Mouse (Mus musculus) stomach, embryonic 14.5 days (tissue): Measurements from ENCODE around the gene Heatr5b. TPM values are rescaled to one million over a fixed set of nuclear protein-coding genes. Genes with fewer than 3 reads are reported as not detected.

Source experiments
- ATAC-seq: fragments of 200-750 bp; cut with Nextera tagmentation; 2 replicates; pipeline ENCODE4 v1.8.0; 2017; ENCODE audit warnings: low read depth, moderate TSS enrichment; ENCODE audit not compliant: insufficient number of reproducible peaks, insufficient read depth, low FRiP score
- H3K27ac ChIP-seq: fragments of 300-500 bp; sonication (generic); 2 replicates; pipeline ENCODE4 v1.5.1; 2014; ENCODE audit warnings: mild to moderate bottlenecking, low read length, moderate library complexity, mixed read lengths
- H3K27me3 ChIP-seq: fragments of 300-500 bp; sonication (generic); 2 replicates; pipeline ENCODE4 v1.6.1; 2014; ENCODE audit warnings: low read length, control low read depth, mixed read lengths; ENCODE audit not compliant: control insufficient read depth, insufficient read depth
- H3K36me3 ChIP-seq: fragments of 300-500 bp; sonication (generic); 2 replicates; pipeline ENCODE4 v1.6.1; 2014; ENCODE audit warnings: mild to moderate bottlenecking, control low read depth, low read length, moderate library complexity, mixed read lengths; ENCODE audit not compliant: control insufficient read depth, insufficient read depth
- H3K4me1 ChIP-seq: fragments of 300-500 bp; sonication (generic); 2 replicates; pipeline ENCODE4 v1.6.1; 2014; ENCODE audit warnings: low read length, control low read depth, mixed read lengths; ENCODE audit not compliant: control insufficient read depth, insufficient read depth
- H3K4me2 ChIP-seq: fragments of 300-500 bp; sonication (generic); replicated peaks from 2 replicates; pipeline ENCODE4 v1.6.1; 2014; ENCODE audit warnings: low read depth, low read length, control low read depth
- H3K4me3 ChIP-seq: fragments of 300-500 bp; sonication (generic); 2 replicates; pipeline ENCODE4 v1.5.1; 2014; ENCODE audit warnings: low read depth, low read length, control low read depth
- H3K9ac ChIP-seq: fragments of 300-500 bp; sonication (generic); replicated peaks from 2 replicates; pipeline ENCODE4 v1.6.1; 2014; ENCODE audit warnings: low read depth, mild to moderate bottlenecking, control low read depth, low read length, moderate library complexity, mixed read lengths
- H3K9me3 ChIP-seq: fragments of 300-500 bp; sonication (generic); 2 replicates; pipeline ENCODE4 v1.6.1; 2016; ENCODE audit warnings: low read depth, low read length, control low read depth; ENCODE audit not compliant: control insufficient read depth
- WGBS: fragments of 180-500 bp; shearing (Covaris S2); extraction: QIAGEN DNeasy Blood & Tissue Kit; methylation state at CpG from one replicate; pipeline ENCODE4 v1.1.7; 2014; 5-methylcytosine and 5-hydroxymethylcytosine counted together
- polyA plus RNA-seq: library from polyadenylated mRNA; unstranded; fragments of >200 nt; fragmentation: Nextera tagmentation; extraction: Ambion mirVana; gene quantifications from 2 replicates; pipeline ENCODE4 v1.2.1, GENCODE M21; 2014

Heatr5b gene
- polyA plus RNA-seq, 1 experiment from 2014 or later, result 12.5 TPM

DNA sequence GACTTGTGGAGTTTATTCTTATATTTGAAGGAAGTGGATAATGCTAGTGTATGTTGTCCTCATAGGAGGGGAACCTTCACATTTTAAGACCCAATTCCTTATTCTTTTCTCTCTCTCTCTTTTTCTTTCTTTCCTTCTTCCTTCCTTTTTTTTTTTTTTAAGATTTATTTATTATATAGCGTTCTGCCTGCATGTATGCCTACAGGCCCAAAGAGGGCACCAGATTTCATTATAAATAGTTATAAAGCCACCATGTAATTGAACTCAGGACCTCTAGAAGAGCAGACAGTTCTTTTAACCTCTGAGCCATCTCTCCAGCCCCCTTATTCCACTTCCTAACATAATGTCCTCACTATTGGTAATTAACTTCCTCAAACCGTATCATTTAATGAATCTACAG is 892 bp upstream of the Heatr5b start:
- Histone ChIP-seq H3K27me3 (no peaks in the 10 kb centered on the region), H3K9ac (peak overlapping the region; percentile 36; the same call in 1 of the 2 replicates), H3K4me1 (0 out of 2 replicates have a peak, but pooled peaks cover 5% of the 10 kb centered on the region), H3K4me3 (peak overlapping the region; percentile 82), H3K4me2 (peak overlapping the region; percentile 90), H3K36me3 (peaks cover 20% of the 10 kb centered on the region), H3K27ac (peak overlapping the region; percentile 63), H3K9me3 (no peaks in the 10 kb centered on the region)
- ATAC-seq, result no peak
- 27% methylated on average over 2 of the region's 2 CpGs for WGBS

DNA sequence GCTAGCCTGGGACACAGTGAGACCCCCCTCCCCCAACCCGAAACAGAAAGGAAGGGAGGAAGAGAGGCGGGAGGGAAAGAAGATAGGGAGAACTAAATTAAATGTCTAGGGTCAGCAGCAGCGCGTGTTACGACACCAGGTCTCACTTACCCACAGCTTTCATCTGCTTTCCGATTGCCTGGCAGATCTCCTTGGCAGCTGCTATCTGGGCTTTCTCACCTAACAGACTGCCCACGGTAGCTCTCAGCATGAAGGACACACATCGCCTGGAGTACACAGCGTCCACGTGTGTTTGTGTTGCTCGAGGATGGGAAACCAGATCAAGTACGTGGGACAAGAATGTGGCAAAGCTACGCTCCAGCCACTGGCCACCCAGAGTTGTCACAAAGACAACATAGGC is 10.8 kb downstream of the Heatr5b start:
- Histone ChIP-seq H3K27me3 (no peaks in the 10 kb centered on the region), H3K36me3 (peaks cover 27% of the 10 kb centered on the region), H3K27ac (no peak overlapping the region), H3K4me3 (no peak overlapping the region), H3K9ac (no peak overlapping the region), H3K4me1 (no peaks in the 10 kb centered on the region), H3K9me3 (no peaks in the 10 kb centered on the region), H3K4me2 (no peak overlapping the region)
- 92% methylated on average over 13 of the region's 13 CpGs for WGBS
- ATAC-seq, result no peak

DNA sequence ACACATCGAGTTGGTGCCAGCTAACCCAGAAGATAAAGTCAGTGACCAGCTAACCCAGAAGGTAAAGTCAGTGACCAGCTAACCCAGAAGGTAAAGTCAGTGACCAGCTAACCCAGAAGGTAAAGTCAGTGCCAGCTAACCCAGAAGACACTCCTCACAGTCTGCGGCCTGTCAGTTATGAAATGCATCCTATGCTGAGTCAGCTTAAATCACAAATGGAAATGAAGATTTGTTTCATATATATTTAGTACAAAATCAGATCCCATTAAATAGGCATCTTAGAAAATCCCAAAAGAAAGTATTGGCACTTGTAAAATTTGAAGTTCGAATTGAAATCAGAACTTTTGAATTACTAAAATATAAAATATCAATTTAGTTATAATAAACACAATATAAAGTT is 25.6 kb downstream of the Heatr5b start:
- WGBS, result 91% methylated on average over 3 of the region's 3 CpGs
- ATAC-seq, result no peak
- Histone ChIP-seq H3K27ac (no peak overlapping the region), H3K9ac (no peak overlapping the region), H3K36me3 (peaks cover 7% of the 10 kb centered on the region; the same call in 1 of the 2 replicates), H3K4me2 (no peak overlapping the region), H3K4me3 (no peak overlapping the region), H3K4me1 (no peaks in the 10 kb centered on the region), H3K27me3 (no peaks in the 10 kb centered on the region), H3K9me3 (no peaks in the 10 kb centered on the region)

- Histone ChIP-seq H3K27ac (no peak overlapping the region), H3K4me1 (no peaks in the 10 kb centered on the region), H3K9ac (no peak overlapping the region), H3K4me2 (no peak overlapping the region), H3K4me3 (no peak overlapping the region), H3K36me3 (peaks cover 8% of the 10 kb centered on the region; the same call in 1 of the 2 replicates), H3K27me3 (no peaks in the 10 kb centered on the region), H3K9me3 (no peaks in the 10 kb centered on the region)
- ATAC-seq, result no peak
Observed at GRCm38 (mm10) chr17:78809019-78809418, 26.1 kb downstream of the Heatr5b start.

DNA sequence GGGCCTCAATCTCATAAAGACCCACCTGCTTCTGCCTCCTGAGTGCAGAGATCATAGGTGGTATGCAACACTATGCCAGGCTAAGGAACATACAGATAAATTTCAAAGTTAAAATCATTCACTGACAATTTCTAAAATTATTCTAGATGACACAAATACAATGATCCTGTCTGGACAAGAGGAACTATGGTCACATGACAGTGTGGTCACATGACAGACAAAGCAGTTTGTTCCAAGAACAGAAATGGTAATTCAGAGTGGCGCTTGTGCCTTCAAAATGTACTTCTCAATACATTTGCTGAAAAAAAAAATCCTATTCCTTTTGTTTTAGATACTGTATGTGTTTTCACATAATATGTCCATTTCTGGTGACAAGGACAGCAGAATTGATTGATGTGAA is 37.9 kb downstream of the Heatr5b start:
- no peaks in the 10 kb centered on the region for H3K4me1 ChIP-seq
- H3K36me3 ChIP-seq, result peaks cover 13% of the 10 kb centered on the region
- 93% methylated on average over 1 of the region's 1 CpGs for WGBS
- ATAC-seq, result no peak
- H3K4me3 ChIP-seq, result no peak overlapping the region
- H3K9ac ChIP-seq, result no peak overlapping the region
- H3K27ac ChIP-seq, result no peak overlapping the region
- no peak overlapping the region for H3K4me2 ChIP-seq
- H3K27me3 ChIP-seq, result no peaks in the 10 kb centered on the region
- H3K9me3 ChIP-seq, result no peaks in the 10 kb centered on the region

DNA sequence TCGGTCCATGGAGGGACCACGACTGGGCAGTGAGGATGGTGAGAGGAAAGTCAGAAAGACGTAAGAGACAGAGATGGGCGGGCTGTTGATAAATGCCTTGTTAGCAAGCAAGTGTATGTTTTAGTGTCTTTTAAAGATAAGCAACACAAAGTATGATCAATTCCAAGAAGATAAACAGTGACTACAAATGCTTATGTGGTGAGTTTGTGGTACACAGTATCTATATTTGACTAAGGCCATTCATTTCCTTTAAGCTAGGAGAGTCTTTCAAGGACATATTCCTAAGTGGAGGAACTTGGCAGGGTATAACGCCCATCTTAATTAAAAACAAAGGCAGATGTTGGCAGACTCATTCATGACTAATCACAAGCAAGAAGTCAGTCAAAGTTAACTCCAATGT is 40.8 kb downstream of the Heatr5b start:
- Histone ChIP-seq H3K27ac (no peak overlapping the region), H3K27me3 (no peaks in the 10 kb centered on the region), H3K4me3 (no peak overlapping the region), H3K4me1 (no peaks in the 10 kb centered on the region), H3K4me2 (no peak overlapping the region), H3K36me3 (peaks cover 10% of the 10 kb centered on the region), H3K9me3 (no peaks in the 10 kb centered on the region), H3K9ac (no peak overlapping the region)
- ATAC-seq, result no peak
- WGBS, result 78% methylated on average over 5 of the region's 5 CpGs

DNA sequence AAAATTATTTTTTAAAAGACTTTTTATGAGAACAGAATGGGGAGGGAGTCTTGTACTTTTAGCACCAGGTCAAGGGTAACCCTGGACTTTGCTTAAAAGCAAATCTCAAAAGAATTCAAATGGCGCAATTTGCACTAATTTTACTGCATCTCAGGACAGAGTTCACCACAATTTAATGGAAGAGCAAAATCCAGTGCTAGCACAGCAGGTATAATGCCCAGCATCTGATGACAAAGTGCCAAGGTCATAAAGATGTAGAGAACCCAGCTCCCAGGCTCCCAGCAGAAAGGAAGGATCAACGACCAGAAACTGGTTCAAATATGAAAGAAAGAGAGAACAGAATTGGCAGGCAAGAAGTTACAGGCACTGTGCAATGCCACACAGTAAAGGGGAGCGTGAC is 43.0 kb downstream of the Heatr5b start:
- Histone ChIP-seq H3K9ac (no peak overlapping the region), H3K27me3 (no peaks in the 10 kb centered on the region), H3K4me1 (no peaks in the 10 kb centered on the region), H3K36me3 (peaks cover 10% of the 10 kb centered on the region; the same call in 1 of the 2 replicates), H3K9me3 (no peaks in the 10 kb centered on the region), H3K4me3 (no peak overlapping the region), H3K27ac (no peak overlapping the region), H3K4me2 (no peak overlapping the region)
- 87% methylated on average over 3 of the region's 3 CpGs for WGBS
- no peak for ATAC-seq

- Histone ChIP-seq H3K27me3 (no peaks in the 10 kb centered on the region), H3K9ac (no peak overlapping the region), H3K4me1 (no peaks in the 10 kb centered on the region), H3K4me3 (no peak overlapping the region), H3K36me3 (peaks cover 10% of the 10 kb centered on the region; the same call in 1 of the 2 replicates), H3K9me3 (no peaks in the 10 kb centered on the region), H3K4me2 (no peak overlapping the region), H3K27ac (no peak overlapping the region)
- no peak for ATAC-seq
- 95% methylated on average over 3 of the region's 3 CpGs for WGBS
Observed at GRCm38 (mm10) chr17:78791690-78792070, 43.5 kb downstream of the Heatr5b start.

DNA sequence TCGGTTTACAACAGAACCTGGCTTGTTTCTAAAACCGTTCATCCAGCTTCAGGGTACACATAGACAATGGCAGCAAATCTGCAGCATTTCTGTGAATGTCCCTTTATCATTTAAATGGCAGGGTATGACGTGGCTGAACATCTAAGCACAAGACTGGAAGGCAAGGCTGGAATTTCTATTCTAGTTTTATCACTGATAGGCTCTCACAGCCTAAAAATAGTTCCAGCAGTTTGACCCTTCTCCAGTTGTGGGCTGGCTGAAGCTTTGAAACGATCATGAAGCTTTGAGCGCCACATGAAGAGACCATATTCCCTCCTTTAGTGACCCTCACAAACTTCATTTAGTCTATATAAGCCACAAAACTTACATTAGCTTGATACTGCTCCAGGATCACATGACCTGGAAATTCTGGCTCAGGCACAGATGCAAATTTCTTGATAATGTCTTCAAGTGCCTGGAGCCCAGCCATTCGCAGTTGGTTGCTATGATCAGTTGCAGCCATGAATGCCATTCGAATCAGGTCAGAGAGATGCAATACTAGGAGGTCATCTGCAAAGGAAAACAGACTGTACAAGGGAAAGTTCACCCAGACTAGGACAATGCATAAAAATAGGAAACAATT is 44.0 kb downstream of the Heatr5b start:
- 84% methylated on average over 7 of the region's 7 CpGs for WGBS
- peaks cover 10% of the 10 kb centered on the region; the same call in 1 of the 2 replicates for H3K36me3 ChIP-seq
- no peak overlapping the region for H3K9ac ChIP-seq
- H3K4me2 ChIP-seq, result no peak overlapping the region
- no peak overlapping the region for H3K4me3 ChIP-seq
- H3K9me3 ChIP-seq, result no peaks in the 10 kb centered on the region
- H3K27me3 ChIP-seq, result no peaks in the 10 kb centered on the region
- H3K27ac ChIP-seq, result no peak overlapping the region
- ATAC-seq, result no peak
- no peaks in the 10 kb centered on the region for H3K4me1 ChIP-seq
